Mouse (Mus musculus) 3134 (cell line): ENCODE measurements at regions not wholly inside any gene's neighbourhood (a gene's known extent, or its start where the extent isn't known, plus 50 kb on each side); places are given as distances from the start of the nearest gene placed in this dataset.

Experiments
- DNase-seq: peaks from one replicate; pipeline ENCODE4 v3.0.0-alpha.2; 2011; ENCODE audit warnings: low spot score; ENCODE audit not compliant: insufficient read length; ENCODE audit errors: extremely low read depth

DNA sequence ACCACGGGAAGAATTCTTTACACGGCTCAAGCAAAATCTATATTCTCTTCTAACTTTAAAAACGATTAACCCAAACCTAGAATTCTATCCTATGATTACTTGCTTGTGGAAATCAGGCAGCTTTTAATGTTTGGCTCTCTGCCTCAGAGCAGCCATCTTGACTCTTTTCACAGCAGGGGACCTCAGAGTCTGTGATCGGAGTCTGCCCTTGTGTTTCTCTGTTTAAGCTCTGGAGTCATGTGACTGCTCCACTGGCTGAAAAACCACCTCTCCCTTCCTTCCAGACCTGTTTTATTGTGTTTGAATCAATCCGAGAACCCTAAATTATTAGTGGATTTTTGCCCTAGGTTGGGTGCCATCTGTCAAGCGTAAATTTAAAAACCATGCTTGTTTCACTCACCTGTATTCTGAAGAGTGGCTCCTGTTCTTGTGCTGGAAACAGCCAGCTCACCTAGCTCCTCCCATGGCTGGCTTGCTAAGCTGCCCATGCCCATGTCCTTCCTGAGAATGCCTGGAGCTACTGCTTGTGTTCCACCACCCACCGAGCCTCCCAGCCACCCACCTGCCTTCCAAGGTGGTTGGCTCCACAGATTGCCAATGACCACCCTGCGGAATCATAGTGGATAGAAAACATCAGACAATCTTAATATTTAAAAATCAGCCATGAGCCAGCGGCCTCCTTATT lies 62.6 kb downstream of the Perp start:
- no peak for DNase-seq

DNA sequence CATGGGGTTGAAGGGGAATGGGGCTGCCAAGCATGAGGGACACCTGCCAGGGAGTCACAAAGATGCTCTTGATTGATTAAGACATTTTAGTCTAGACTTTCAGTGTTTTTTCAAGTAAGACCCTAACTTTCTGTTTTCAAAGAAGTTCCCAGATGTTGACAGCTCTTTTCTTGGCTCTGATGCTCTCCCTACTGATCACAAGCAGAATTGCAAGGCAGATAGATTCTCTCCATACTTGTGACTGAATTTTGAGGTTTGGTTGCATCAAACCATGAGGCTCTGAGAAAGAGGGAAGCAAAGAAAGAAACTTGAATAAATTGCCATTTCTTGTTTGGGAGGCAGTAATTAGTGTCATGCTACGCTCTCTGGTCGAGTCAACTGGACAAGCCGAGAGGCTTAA lies 64.5 kb downstream of the Perp start:
- no peak for DNase-seq

DNA sequence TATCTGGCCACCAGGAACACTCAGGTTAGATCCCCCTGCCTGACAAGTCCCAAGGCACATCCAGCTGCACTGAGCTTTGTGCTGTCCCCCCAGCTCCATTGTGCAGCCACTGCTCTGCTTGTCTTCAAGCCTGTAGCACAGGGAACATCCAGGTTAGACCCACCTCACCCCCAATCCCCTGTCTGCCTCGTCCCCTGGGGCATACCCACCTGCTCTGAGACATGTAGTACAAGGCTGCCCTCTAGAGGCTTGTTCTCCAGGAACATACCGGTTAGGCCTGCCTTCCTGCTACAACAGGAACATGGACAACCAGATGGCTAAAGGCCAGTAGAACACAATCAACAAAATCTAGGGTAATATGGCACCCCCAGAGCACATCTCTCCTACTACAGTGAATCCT lies 66.1 kb downstream of the Perp start:
- DNase-seq = peak; percentile 21

DNA sequence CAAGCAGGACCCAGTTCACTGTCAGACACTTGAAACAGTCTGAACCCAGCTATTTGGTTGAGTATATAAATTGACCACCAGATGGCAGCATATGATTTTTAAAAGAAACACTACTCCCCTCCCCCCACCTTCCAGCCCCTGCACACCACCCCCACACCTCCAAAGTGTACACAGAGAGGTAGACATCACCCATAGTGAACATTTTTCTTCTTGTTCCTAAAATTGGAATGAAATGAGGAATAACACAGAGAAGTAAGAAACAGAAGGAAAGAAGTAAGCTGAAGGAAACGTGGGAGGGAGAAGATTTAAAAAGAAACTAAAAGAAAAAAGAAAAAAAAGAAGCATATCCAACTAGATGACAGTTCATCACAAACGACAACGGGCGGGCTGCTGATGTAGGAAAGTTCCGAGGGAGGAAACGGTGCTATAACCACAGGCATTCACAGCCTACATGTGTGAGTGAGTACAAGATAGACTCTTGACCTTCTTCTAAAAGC lies 72.3 kb downstream of the Perp start:
- peak; percentile 25 for DNase-seq

DNA sequence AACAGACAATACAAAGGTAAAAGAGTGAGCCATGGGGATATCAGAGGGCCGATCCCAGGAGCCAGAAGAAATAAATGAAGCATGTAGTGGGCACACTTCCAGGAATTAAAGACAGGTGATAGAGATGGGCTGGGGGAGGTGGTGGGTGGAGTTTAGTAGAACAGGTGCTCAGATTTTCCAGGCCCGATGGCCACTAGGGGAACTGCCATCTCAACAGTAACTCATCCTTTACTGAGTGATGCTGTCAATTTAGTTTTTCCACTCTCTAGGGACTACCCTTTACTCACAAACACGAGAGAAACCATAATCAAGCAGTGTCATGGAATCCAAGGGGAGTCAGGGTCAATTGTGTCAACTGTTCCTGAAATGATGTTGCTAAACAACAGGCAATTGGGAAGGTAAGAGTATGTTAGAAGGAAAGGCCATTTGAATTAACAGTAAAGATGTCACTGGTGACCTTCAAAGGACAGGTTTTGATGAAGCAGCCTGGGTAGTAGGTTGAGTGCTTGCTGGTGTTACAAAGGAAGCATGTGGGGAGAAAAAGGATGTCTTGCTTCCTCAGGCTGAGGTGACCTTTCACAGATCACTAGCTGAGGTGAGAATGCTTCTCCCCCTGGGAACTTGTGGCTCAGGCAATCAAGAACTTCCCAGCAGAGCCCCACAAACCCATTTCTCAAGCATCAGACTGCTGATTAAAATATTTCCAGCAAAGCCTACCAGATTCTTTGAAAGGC lies 78.4 kb downstream of the Perp start:
- DNase-seq = no peak

DNA sequence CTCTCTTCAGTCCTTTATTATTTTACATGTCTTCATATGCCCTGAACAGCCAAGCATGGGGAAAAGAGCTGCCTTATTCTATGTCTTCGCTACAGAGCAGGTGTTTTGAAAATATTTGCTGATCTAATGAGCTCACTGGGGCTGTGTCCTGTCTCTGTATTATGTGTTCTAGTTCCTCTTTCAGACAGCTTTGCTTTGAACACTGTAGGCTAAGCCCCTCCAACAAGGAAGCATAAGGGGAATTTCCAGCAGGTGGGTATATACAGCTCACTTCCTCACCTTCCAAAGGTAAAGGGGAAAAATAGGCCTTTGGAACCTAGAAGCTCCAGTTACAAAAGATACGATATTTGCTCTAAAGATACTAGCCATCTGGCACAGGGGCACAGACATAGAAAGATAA lies 83.0 kb downstream of the Perp start:
- no peak for DNase-seq

DNA sequence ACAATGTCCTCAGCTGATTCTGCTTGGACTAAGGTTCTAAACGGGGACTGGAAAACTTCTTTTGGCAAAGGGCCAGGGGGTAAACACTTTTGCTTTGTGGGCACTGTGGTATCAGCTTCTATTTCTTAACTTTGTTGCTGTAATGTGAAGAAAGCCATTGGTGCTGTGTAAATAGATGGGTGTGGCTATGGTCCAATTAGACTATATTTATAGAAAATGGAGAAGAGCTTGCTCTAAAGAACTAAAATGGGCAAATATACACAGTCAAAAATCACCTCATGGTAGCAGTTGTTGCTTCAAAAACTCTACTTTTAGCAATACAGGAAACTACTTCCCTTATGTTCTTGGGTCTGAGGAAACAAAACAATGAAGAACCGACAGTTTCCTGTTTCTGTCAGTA lies 84.1 kb downstream of the Tnfaip3 start:
- no peak for DNase-seq

DNA sequence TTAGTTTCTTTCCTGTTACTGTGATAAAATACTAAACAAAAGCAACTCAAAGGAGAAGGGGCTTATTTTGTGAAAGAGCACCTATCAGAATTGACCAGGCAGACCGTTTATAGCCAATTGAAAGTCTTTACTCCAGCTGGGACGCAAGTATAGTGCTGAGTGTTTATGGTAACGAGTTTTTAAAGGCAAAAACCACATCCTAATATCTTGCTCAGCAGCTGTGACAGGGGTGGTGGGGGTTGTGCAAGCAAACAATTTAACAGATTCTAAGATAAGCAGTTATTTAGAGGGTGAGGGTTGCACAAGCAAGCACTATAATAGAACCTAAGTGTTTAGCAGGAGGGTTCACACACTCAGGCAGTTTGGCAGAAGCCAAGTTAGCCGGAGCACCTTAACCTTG lies 74.0 kb downstream of the Tnfaip3 start:
- no peak for DNase-seq

DNA sequence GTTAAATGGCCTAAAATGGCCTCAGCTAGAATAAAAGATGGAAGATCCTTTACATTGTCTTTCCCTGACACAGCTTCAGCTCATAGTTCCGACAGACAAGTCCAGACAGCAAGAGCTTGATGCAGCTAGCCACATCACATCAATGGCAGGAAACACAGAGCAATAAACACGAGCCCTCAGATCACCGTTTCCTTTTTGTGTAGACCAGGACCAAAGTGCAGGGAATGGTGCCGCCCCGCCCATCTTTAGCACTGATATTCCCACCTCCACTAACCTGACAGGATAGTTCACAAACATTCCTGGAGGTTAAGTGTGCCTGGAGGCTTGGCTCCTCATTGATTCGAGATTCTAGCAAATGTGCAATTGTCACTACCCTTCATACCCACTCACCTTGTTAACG lies 73.5 kb downstream of the Tnfaip3 start:
- DNase-seq = no peak

DNA sequence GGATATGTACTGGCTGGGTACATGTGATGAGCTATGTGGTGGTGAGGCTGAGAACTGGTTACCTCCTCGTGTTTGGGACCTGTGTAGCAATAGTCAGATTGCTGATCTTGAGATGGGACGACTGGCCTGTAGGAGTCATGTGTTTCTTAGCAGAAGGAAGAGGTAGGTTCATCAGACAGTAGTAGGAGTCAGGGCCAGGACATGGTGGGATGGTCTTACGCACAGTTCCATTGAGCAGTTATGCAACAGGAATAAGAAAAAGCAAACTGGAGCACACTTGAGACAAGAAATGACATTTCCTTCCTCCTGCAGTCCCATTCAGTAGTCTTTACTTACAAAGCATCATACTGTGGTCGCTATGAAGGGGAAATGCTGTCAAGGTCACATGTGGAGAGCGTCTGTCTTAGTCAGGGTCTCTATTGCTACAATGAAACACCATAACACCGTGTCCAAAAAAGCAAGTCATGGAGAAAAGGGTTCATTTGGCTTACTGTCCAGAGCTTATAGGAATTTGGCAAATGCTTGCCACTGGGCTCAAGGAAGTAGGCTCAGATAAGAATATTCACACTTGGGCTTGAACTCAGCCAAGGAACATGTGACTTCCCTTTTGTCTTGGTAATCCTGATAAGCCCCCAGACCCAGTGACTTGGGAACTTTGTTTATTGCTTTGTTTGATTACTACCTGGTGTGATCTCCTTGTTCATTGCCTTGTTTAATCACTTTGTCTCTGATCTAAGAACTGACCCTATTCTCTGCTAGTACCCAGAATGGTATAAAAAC lies 72.0 kb downstream of the Tnfaip3 start:
- no peak for DNase-seq

DNA sequence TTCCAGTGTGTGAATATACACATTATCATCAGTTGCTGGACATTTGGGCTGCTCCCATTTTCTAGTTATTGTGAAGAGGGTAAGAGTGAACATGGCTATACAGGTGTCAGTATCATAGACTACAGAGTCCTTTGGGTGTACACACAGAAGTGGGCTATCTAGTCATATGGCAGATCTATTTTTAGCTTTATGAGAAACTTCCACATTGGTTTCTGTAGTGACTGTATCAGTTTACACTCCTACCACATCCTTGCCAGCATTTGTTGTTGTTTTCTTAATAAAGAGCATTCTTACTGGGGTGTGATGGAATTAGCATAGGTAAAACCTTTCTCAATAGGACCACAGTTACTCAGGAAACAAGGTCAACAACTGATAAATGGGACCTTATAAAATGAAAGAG lies 68.7 kb downstream of the Tnfaip3 start:
- DNase-seq = no peak
